Mouse (Mus musculus): ENCODE results near the gene Mlst8.

- TF ChIP-seq CTCF (conservative IDR thresholded peaks at IDR 0.05 in 1 of 2, IDR thresholded peaks at IDR 0.05 in 1 of 2; ENCODE audit: low read depth in 2 of 2, low read length in 2 of 2) = no peak
- TF ChIP-seq NRF1 (IDR thresholded peaks at IDR 0.05; ENCODE audit: low read depth, low read length) = no peak
- TF ChIP-seq NELFE (IDR thresholded peaks at IDR 0.05; ENCODE audit: low read depth, low read length) = no peak
Measured at GRCm38 (mm10) chr17:24506332-24507070, 27.6 kb upstream of the Mlst8 start.

Data from CH12.LX (cell line).